Mouse (Mus musculus): ENCODE results near the gene Ddc.

Ddc gene

GRCm38 (mm10) chr11:11897645-11898357 is at the start of gene Ddc:
Ddc (minus strand) TSS chr11:11898144.
- TF ChIP-seq GATA4 (IDR thresholded peaks at IDR 0.05; ENCODE audit: insufficient replicate concordance, low read length) = peak; percentile 12; the same call in 1 of the 2 replicates

GRCm38 (mm10) chr11:11945766-11946165 is 47.8 kb upstream of the Ddc start:
- TF ChIP-seq GATA4 (IDR thresholded peaks at IDR 0.05; ENCODE audit: insufficient replicate concordance, low read length) = no peak

- TF ChIP-seq GATA4 (IDR thresholded peaks at IDR 0.05; ENCODE audit: insufficient replicate concordance, low read length) = no peak
These were observed 46.9 kb upstream of the Ddc start for GRCm38 (mm10) chr11:11944814-11945213.

- TF ChIP-seq GATA4 (IDR thresholded peaks at IDR 0.05; ENCODE audit: insufficient replicate concordance, low read length) = no peak
These were observed 46.1 kb upstream of the Ddc start for GRCm38 (mm10) chr11:11944082-11944349.

- no peak for TF ChIP-seq GATA4 (IDR thresholded peaks at IDR 0.05; ENCODE audit: insufficient replicate concordance, low read length)
These were observed 45.5 kb upstream of the Ddc start for GRCm38 (mm10) chr11:11943240-11944081.

- no peak for TF ChIP-seq GATA4 (IDR thresholded peaks at IDR 0.05; ENCODE audit: insufficient replicate concordance, low read length)
These were observed 44.6 kb upstream of the Ddc start for GRCm38 (mm10) chr11:11942320-11943217.

GRCm38 (mm10) chr11:11940833-11941681 is 43.1 kb upstream of the Ddc start:
- TF ChIP-seq GATA4 (IDR thresholded peaks at IDR 0.05; ENCODE audit: insufficient replicate concordance, low read length) = no peak

- no peak for TF ChIP-seq GATA4 (IDR thresholded peaks at IDR 0.05; ENCODE audit: insufficient replicate concordance, low read length)
These were observed 41.7 kb upstream of the Ddc start for GRCm38 (mm10) chr11:11939611-11940010.

GRCm38 (mm10) chr11:11938591-11938990 is 40.6 kb upstream of the Ddc start:
- no peak for TF ChIP-seq GATA4 (IDR thresholded peaks at IDR 0.05; ENCODE audit: insufficient replicate concordance, low read length)

- no peak for TF ChIP-seq GATA4 (IDR thresholded peaks at IDR 0.05; ENCODE audit: insufficient replicate concordance, low read length)
These were observed 39.5 kb upstream of the Ddc start for GRCm38 (mm10) chr11:11937340-11938030.

GRCm38 (mm10) chr11:11934808-11935207 is 36.9 kb upstream of the Ddc start:
- no peak for TF ChIP-seq GATA4 (IDR thresholded peaks at IDR 0.05; ENCODE audit: insufficient replicate concordance, low read length)

- no peak for TF ChIP-seq GATA4 (IDR thresholded peaks at IDR 0.05; ENCODE audit: insufficient replicate concordance, low read length)
These were observed 34.3 kb upstream of the Ddc start for GRCm38 (mm10) chr11:11932102-11932789.

- no peak for TF ChIP-seq GATA4 (IDR thresholded peaks at IDR 0.05; ENCODE audit: insufficient replicate concordance, low read length)
These were observed 33.7 kb upstream of the Ddc start for GRCm38 (mm10) chr11:11931688-11932087.

All from liver, adult (tissue).